Mouse (Mus musculus): ENCODE data around the gene Aplp1.

DNA sequence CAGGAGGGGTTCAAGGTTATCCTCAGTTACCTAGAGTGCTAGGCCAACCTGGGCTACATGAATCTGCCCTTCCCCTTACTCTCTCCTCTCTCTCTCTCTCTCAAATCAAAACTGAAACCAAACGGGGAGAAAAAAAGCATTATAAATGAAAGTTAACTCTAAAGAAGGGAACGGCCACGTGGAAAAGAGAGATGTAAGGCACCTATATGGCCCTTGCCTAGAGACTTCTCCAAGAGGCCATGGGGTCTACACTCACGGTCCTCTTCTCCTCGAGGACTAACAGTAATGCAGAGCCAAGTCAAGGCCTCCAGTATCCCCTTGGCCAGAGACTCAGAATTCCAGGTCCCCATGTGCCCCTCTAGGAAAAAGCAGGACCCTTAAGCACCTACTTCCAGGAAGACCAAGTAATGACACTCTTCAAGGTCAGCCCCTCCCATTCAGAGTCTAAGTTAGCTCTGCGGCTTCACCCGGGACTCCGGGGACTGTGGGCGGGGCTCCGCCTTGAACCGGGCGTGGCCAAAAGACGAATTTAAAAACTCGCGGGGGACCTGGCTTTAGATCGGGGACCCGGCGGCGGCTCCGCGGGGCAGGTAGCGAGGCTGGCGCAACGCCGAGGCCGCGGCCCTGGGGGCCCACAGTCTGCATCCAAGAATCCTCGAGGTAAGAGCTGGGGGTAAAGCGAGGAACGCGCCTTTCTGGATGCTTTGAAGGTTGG is 24.0 kb downstream of the Aplp1 start, which contains the start of gene Nfkbid:
- TF ChIP-seq CTCF (IDR thresholded peaks at IDR 0.05): no peak
- TF ChIP-seq EP300 (IDR thresholded peaks at IDR 0.05; ENCODE audit: insufficient read depth, low read depth, low read length): no peak
- no peak for TF ChIP-seq POLR2A (IDR thresholded peaks at IDR 0.05; ENCODE audit: insufficient read depth, low read depth, low read length)

Measured in heart, adult 2 months (tissue).